Mouse (Mus musculus): ENCODE measurements around the gene Ndufaf2. TPM values are rescaled to one million over a fixed set of nuclear protein-coding genes. Genes with fewer than 3 reads are reported as not detected.

Gene Ndufaf2
- polyA plus RNA-seq, 1 experiment from 2014 or later: 59.3 TPM

GRCm38 (mm10) chr13:108013110-108013509 is 145.3 kb downstream of the Ndufaf2 start:
- Histone ChIP-seq H3K27ac (no peak overlapping the region), H3K9ac (no peak overlapping the region), H3K36me3 (no peaks in the 10 kb centered on the region), H3K4me2 (no peak overlapping the region), H3K4me1 (no peaks in the 10 kb centered on the region), H3K4me3 (no peak overlapping the region), H3K27me3 (no peaks in the 10 kb centered on the region), H3K9me3 (no peaks in the 10 kb centered on the region)
- WGBS: 54% methylated on average over 8 of the region's 8 CpGs
- no peak for ATAC-seq (ENCODE audit: insufficient number of reproducible peaks, low FRiP score, low TSS enrichment, low read depth)

GRCm38 (mm10) chr13:108007861-108008260 is 150.6 kb downstream of the Ndufaf2 start:
- H3K27me3 ChIP-seq: no peaks in the 10 kb centered on the region
- no peak overlapping the region for H3K4me2 ChIP-seq
- H3K36me3 ChIP-seq: no peaks in the 10 kb centered on the region
- 79% methylated on average over 4 of the region's 4 CpGs for WGBS
- H3K9ac ChIP-seq: no peak overlapping the region
- no peaks in the 10 kb centered on the region for H3K9me3 ChIP-seq
- no peak overlapping the region for H3K27ac ChIP-seq
- no peak for ATAC-seq (ENCODE audit: insufficient number of reproducible peaks, low FRiP score, low TSS enrichment, low read depth)
- H3K4me3 ChIP-seq: no peak overlapping the region
- H3K4me1 ChIP-seq: no peaks in the 10 kb centered on the region

DNA sequence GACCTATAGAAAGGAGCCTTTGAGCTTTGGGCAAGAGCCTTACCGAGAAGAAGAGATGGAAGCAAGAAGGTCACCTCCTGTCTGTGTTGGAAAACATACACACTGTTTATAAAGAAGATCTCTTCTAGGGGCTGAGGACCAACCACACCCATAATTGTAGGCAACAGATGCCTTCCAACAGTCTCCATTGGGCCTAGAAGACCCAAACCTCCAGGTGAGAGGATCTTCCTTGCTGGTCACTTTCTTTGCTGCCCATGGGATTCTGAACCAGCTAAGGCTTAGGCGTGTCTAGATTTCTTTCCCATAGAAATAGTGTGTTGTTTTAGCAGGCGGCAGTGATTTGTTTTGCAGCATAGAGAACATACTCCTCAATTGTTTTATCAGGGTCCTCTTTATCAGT is 162.1 kb downstream of the Ndufaf2 start:
- Histone ChIP-seq H3K27me3 (no peaks in the 10 kb centered on the region), H3K4me2 (no peak overlapping the region), H3K9ac (no peak overlapping the region), H3K4me1 (no peaks in the 10 kb centered on the region), H3K9me3 (no peaks in the 10 kb centered on the region), H3K36me3 (no peaks in the 10 kb centered on the region), H3K27ac (no peak overlapping the region), H3K4me3 (no peak overlapping the region)
- no peak for ATAC-seq (ENCODE audit: insufficient number of reproducible peaks, low FRiP score, low TSS enrichment, low read depth)
- WGBS: 94% methylated on average over 3 of the region's 3 CpGs

- no peak overlapping the region for H3K4me3 ChIP-seq
- H3K9me3 ChIP-seq: no peaks in the 10 kb centered on the region
- no peak overlapping the region for H3K9ac ChIP-seq
- H3K4me2 ChIP-seq: no peak overlapping the region
- 67% methylated on average over 7 of the region's 7 CpGs for WGBS
- no peak overlapping the region for H3K27ac ChIP-seq
- H3K36me3 ChIP-seq: no peaks in the 10 kb centered on the region
- no peaks in the 10 kb centered on the region for H3K27me3 ChIP-seq
- ATAC-seq (ENCODE audit: insufficient number of reproducible peaks, low FRiP score, low TSS enrichment, low read depth): no peak
- no peaks in the 10 kb centered on the region for H3K4me1 ChIP-seq
Measured at GRCm38 (mm10) chr13:107995211-107995610, 163.2 kb downstream of the Ndufaf2 start.

DNA sequence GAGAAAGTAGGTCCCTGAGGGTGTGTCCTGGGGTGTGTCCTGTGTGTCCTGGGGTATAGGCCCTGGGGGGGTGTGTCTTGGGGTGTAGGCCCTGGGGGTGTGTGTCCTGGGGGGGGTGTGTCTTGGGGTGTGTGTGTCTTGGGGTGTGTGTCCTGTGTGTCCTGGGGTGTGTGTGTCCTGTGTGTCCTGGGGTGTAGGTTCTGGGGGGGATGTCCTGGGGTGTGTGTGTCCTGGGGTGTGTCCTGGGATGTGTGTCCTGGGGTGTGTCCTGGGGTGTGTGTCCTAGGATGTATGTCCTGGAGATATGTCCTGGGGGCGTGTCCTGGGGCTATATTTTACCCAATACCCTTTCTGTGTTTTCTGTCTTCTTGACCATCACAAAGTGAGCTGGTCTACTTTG is 165.8 kb downstream of the Ndufaf2 start:
- no peaks in the 10 kb centered on the region for H3K36me3 ChIP-seq
- no peaks in the 10 kb centered on the region for H3K4me1 ChIP-seq

DNA sequence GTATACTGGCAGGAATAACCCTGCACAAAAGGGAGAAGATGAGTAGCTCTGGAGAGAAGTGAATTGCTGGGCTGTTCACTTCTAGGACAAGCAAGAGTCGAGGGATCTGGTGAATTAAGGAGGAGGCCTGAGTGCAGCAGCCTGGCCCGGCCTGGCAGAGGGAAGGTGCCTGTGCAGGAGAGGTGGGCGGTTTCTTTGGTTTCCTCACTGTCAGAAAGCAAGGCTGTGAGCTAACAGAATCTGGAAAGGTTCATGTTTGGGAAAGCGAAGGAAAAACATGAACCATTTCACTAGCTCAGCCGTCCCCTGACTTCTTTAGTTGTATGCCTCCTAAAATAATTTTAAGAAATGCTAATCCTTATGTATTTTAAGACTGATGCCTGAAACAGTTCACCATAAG is 173.8 kb downstream of the Ndufaf2 start:
- WGBS: 58% methylated on average over 5 of the region's 5 CpGs
- 0 out of 2 replicates have a peak overlapping the region, but pooled peaks have one; percentile 4 for H3K27ac ChIP-seq
- H3K36me3 ChIP-seq: no peaks in the 10 kb centered on the region
- H3K4me2 ChIP-seq: no peak overlapping the region
- H3K27me3 ChIP-seq: no peaks in the 10 kb centered on the region
- no peaks in the 10 kb centered on the region for H3K9me3 ChIP-seq
- no peak for ATAC-seq (ENCODE audit: insufficient number of reproducible peaks, low FRiP score, low TSS enrichment, low read depth)
- H3K4me3 ChIP-seq: no peak overlapping the region
- no peaks in the 10 kb centered on the region for H3K4me1 ChIP-seq
- H3K9ac ChIP-seq: no peak overlapping the region

More for the DNA sequence above, 165.8 kb downstream of the Ndufaf2 start:
- no peaks in the 10 kb centered on the region for H3K9me3 ChIP-seq
- H3K9ac ChIP-seq: no peak overlapping the region
- H3K27me3 ChIP-seq: no peaks in the 10 kb centered on the region
- ATAC-seq (ENCODE audit: insufficient number of reproducible peaks, low FRiP score, low TSS enrichment, low read depth): peak; percentile 44; the same call in 1 of the 2 replicates
- H3K27ac ChIP-seq: no peak overlapping the region
- WGBS: 68% methylated on average over 1 of the region's 1 CpGs
- no peak overlapping the region for H3K4me2 ChIP-seq
- no peak overlapping the region for H3K4me3 ChIP-seq

- 0 out of 2 replicates have a peak overlapping the region, but pooled peaks have one; percentile 4 for H3K27ac ChIP-seq
- H3K4me2 ChIP-seq: no peak overlapping the region
- no peak overlapping the region for H3K4me3 ChIP-seq
- no peaks in the 10 kb centered on the region for H3K36me3 ChIP-seq
- no peaks in the 10 kb centered on the region for H3K4me1 ChIP-seq
- no peak overlapping the region for H3K9ac ChIP-seq
- 88% methylated on average over 5 of the region's 5 CpGs for WGBS
- H3K27me3 ChIP-seq: no peaks in the 10 kb centered on the region
- ATAC-seq (ENCODE audit: insufficient number of reproducible peaks, low FRiP score, low TSS enrichment, low read depth): no peak
- no peaks in the 10 kb centered on the region for H3K9me3 ChIP-seq
Measured at GRCm38 (mm10) chr13:107984186-107984585, 174.2 kb downstream of the Ndufaf2 start.

DNA sequence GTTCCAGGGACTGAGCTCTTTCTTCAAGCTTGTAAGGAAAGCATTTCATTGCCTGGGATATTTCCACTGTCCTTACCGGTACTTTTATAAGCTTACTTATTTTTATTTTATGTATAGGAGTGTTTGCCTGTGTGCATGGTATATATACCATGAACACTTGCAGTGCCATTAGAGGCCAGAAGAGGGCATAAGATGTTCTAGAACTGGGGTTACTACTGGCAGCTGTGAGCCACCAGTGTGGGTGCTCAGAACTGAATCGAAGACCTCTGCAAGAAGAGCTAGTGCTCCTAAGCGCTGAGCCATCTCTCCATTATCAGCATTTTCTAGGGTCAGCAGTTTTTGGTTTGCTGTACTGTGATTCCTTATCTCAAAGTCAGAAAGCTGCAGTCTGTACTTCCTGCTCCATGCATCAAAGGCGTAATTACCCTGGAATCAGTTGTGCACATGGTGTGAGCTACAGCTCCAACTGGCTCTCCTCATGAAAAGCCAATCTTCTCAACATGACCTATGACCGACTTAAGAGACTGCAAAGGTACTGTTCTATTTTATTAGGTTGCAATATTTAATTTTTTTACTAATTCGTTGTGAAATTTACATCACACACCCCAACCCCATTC is 175.1 kb downstream of the Ndufaf2 start:
- H3K36me3 ChIP-seq: no peaks in the 10 kb centered on the region
- H3K27ac ChIP-seq: no peak overlapping the region
- no peak overlapping the region for H3K9ac ChIP-seq
- ATAC-seq (ENCODE audit: insufficient number of reproducible peaks, low FRiP score, low TSS enrichment, low read depth): no peak
- no peak overlapping the region for H3K4me2 ChIP-seq
- no peaks in the 10 kb centered on the region for H3K27me3 ChIP-seq
- WGBS: 92% methylated on average over 6 of the region's 6 CpGs
- no peak overlapping the region for H3K4me3 ChIP-seq
- no peaks in the 10 kb centered on the region for H3K4me1 ChIP-seq
- H3K9me3 ChIP-seq: no peaks in the 10 kb centered on the region

- Histone ChIP-seq H3K4me2 (no peak overlapping the region), H3K9me3 (no peaks in the 10 kb centered on the region), H3K4me1 (no peaks in the 10 kb centered on the region), H3K36me3 (no peaks in the 10 kb centered on the region), H3K9ac (no peak overlapping the region), H3K27me3 (no peaks in the 10 kb centered on the region), H3K4me3 (no peak overlapping the region), H3K27ac (no peak overlapping the region)
- ATAC-seq (ENCODE audit: insufficient number of reproducible peaks, low FRiP score, low TSS enrichment, low read depth): no peak
- whole genome bisulfite sequencing: 95% methylated on average over 6 of the region's 6 CpGs
Measured at GRCm38 (mm10) chr13:107979461-107979860, 179.0 kb downstream of the Ndufaf2 start.

DNA sequence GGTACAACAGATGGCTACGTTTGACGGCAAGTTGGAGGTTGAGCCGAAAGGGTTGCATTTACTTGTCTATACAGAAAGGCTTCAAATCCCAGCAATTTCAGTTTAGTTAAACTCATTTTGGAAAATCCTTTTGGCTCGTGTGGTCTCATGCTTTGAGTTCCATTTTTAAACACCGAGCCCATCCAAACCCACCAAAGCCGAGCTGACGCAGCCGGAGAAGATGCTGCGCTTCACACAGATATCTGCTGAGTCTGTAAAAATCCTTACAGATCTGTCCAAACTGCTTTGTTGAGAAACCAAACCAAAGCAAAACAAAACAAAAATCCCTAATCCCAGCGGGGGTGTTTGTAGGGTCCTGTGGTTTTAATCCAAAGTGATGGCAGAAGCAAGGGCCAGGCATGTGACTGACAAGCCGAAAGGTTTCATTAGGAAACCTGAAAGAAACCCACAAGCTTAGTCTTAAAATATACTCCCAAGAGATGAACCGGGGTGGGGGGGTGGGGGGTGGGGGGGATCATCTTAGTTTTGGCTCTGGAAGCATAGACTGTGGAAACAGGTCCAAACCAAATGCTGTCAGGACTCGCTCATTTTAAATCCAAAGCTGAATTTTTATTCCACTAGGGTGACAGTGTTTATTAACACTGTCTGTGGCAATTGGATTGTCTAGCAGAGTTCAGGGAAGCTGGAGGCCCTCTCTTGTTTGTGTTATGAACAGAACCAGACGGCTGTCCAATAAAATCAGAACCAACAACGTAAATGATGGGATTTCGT is 181.4 kb downstream of the Ndufaf2 start:
- Histone ChIP-seq H3K4me1 (no peaks in the 10 kb centered on the region), H3K4me3 (no peak overlapping the region), H3K27me3 (no peaks in the 10 kb centered on the region), H3K9me3 (no peaks in the 10 kb centered on the region), H3K36me3 (no peaks in the 10 kb centered on the region), H3K4me2 (no peak overlapping the region), H3K9ac (no peak overlapping the region), H3K27ac (no peak overlapping the region)
- 80% methylated on average over 16 of the region's 16 CpGs for WGBS
- ATAC-seq (ENCODE audit: insufficient number of reproducible peaks, low FRiP score, low TSS enrichment, low read depth): no peak

DNA sequence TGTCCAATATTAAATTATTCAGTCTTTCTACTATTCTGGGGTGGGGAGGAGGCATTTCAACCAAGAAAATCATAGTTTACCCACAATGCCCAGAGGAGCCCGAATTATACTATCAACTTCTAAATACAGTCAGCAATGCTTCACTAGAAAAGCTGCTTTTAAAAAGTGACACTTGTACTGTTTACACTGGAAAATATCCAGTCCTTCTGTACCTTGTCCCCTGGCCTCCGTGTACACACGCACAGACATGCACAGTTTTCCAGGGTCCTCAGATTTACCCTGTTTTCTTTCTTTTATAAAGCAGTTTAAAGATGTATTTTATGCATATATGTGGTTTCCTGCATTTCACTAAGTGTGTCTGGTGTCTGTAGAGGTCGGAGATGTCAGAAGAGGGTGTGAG is 186.0 kb downstream of the Ndufaf2 start:
- H3K36me3 ChIP-seq: no peaks in the 10 kb centered on the region
- peaks cover 12% of the 10 kb centered on the region for H3K4me1 ChIP-seq
- H3K9me3 ChIP-seq: no peaks in the 10 kb centered on the region
- 74% methylated on average over 4 of the region's 4 CpGs for WGBS
- no peak overlapping the region for H3K9ac ChIP-seq
- no peaks in the 10 kb centered on the region for H3K27me3 ChIP-seq
- H3K4me3 ChIP-seq: no peak overlapping the region
- no peak overlapping the region for H3K4me2 ChIP-seq
- no peak overlapping the region for H3K27ac ChIP-seq
- ATAC-seq (ENCODE audit: insufficient number of reproducible peaks, low FRiP score, low TSS enrichment, low read depth): no peak

DNA sequence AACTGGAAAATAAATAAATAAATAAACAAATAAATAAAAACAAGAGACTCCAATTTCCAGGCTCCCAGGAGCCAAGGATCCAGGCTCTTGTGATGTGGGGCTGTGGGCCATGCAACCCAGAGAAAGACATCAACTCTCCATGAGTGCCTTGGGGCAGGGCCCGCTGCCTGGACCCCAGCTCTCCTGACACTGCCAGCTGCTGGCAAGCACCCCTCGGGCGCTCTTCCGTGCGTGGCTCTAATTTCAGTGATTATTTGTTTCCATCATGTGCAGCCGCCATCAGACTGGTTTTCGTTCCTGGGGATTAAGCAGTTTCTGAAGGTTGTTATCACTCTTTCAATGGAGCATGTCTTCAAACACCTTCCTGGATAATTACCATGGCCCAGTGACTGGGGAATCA is 186.6 kb downstream of the Ndufaf2 start:
- Histone ChIP-seq H3K9me3 (no peaks in the 10 kb centered on the region), H3K4me3 (no peak overlapping the region), H3K4me2 (no peak overlapping the region), H3K9ac (no peak overlapping the region), H3K27ac (no peak overlapping the region), H3K4me1 (peaks cover 12% of the 10 kb centered on the region), H3K27me3 (no peaks in the 10 kb centered on the region), H3K36me3 (no peaks in the 10 kb centered on the region)
- WGBS: 41% methylated on average over 7 of the region's 7 CpGs
- no peak for ATAC-seq (ENCODE audit: insufficient number of reproducible peaks, low FRiP score, low TSS enrichment, low read depth)

Measured in limb, embryonic 15.5 days (tissue).